Mouse (Mus musculus) bone marrow macrophage, adult 2 months (primary cell): ENCODE results near the gene Rrp9.
"Not testable (repeated sequence)": the region's sequence is repeated elsewhere in the genome, so short reads cannot be mapped to it uniquely, and the experiment has no call there.

ENCODE experiments used
- CTCF ChIP-seq: IDR thresholded peaks from 2 replicates; pipeline ENCODE4 v1.5.1; 2012; ENCODE audit warnings: low read depth, mild to moderate bottlenecking, low read length, moderate library complexity
- POLR2A ChIP-seq: IDR thresholded peaks from 2 replicates; pipeline ENCODE4 v1.6.1; 2012; ENCODE audit warnings: mild to moderate bottlenecking, low read depth, low read length, borderline replicate concordance

- not testable (repeated sequence) for TF ChIP-seq POLR2A, CTCF
Observed at GRCm38 (mm10) chr9:106487602-106488001, 11.8 kb downstream of the Rrp9 start.
